Mouse (Mus musculus) midbrain, embryonic 15.5 days (tissue): ENCODE results near the gene Zfp423. TPM values are rescaled to one million over a fixed set of nuclear protein-coding genes. Genes with fewer than 3 reads are reported as not detected.
"Not testable (repeated sequence)": the region's sequence is repeated elsewhere in the genome, so short reads cannot be mapped to it uniquely, and the experiment has no call there.

ENCODE experiments used
- ATAC-seq: fragments of 200-750 bp; cut with Nextera tagmentation; replicated peaks from 2 replicates; pipeline ENCODE4 v1.8.0; 2017; ENCODE audit warnings: moderate TSS enrichment
- H3K27ac ChIP-seq: fragments of 300-500 bp; sonication (generic); 2 replicates; pipeline ENCODE4 v1.5.1; 2015; ENCODE audit warnings: mild to moderate bottlenecking, inconsistent platforms
- H3K27me3 ChIP-seq: fragments of 300-500 bp; sonication (generic); replicated peaks from 2 replicates; pipeline ENCODE4 v1.6.1; 2015; ENCODE audit warnings: inconsistent platforms
- H3K36me3 ChIP-seq: fragments of 300-500 bp; sonication (generic); replicated peaks from 2 replicates; pipeline ENCODE4 v1.6.1; 2015; ENCODE audit warnings: inconsistent platforms
- H3K4me1 ChIP-seq: fragments of 300-500 bp; sonication (generic); 2 replicates; pipeline ENCODE4 v1.6.1; 2015; ENCODE audit warnings: inconsistent platforms
- H3K4me2 ChIP-seq: fragments of 300-500 bp; sonication (generic); 2 replicates; pipeline ENCODE4 v1.6.1; 2015; ENCODE audit warnings: inconsistent platforms, mild to moderate bottlenecking, moderate library complexity
- H3K4me3 ChIP-seq: fragments of 300-500 bp; sonication (generic); 2 replicates; pipeline ENCODE4 v1.5.1; 2015; ENCODE audit warnings: mild to moderate bottlenecking, inconsistent platforms
- H3K9ac ChIP-seq: fragments of 300-500 bp; sonication (generic); 2 replicates; pipeline ENCODE4 v1.6.1; 2015; ENCODE audit warnings: mild to moderate bottlenecking, inconsistent platforms
- H3K9me3 ChIP-seq: fragments of 300-500 bp; sonication (generic); 2 replicates; pipeline ENCODE4 v1.6.1; 2016; ENCODE audit warnings: inconsistent platforms
- WGBS: fragments of 180-500 bp; shearing (Covaris S2); methylation state at CpG from one replicate; pipeline ENCODE4 v1.1.7; 2015; ENCODE audit warnings: mixed read lengths; 5-methylcytosine and 5-hydroxymethylcytosine counted together
- polyA plus RNA-seq: library from polyadenylated mRNA; unstranded; fragments of >200 nt; fragmentation: Nextera tagmentation; extraction: Ambion mirVana; gene quantifications from 2 replicates; pipeline ENCODE4 v1.2.1, GENCODE M21; 2015

Zfp423 gene
- polyA plus RNA-seq, 1 experiment from 2014 or later, result 35.7 TPM

- WGBS, result 69% methylated on average over 6 of the region's 6 CpGs
- no peak for ATAC-seq
- no peak overlapping the region for H3K4me2 ChIP-seq
- no peak overlapping the region for H3K9ac ChIP-seq
- no peak overlapping the region for H3K4me3 ChIP-seq
- H3K27me3 ChIP-seq, result no peaks in the 10 kb centered on the region
- 0 out of 2 replicates have a peak overlapping the region, but pooled peaks have one; percentile 6 for H3K27ac ChIP-seq
- peaks cover 7% of the 10 kb centered on the region; the same call in 1 of the 2 replicates for H3K4me1 ChIP-seq
- H3K36me3 ChIP-seq, result no peaks in the 10 kb centered on the region
- H3K9me3 ChIP-seq, result no peaks in the 10 kb centered on the region
Observed at GRCm38 (mm10) chr8:87847796-87848195, 111.6 kb downstream of the Zfp423 start.

GRCm38 (mm10) chr8:87842096-87842495, 117.3 kb downstream of the Zfp423 start:
- H3K36me3 ChIP-seq, H3K4me2 ChIP-seq, H3K27ac ChIP-seq, H3K4me3 ChIP-seq, H3K9me3 ChIP-seq, H3K27me3 ChIP-seq, ATAC-seq, H3K9ac ChIP-seq: not testable (repeated sequence)
- peaks cover 12% of the 10 kb centered on the region for H3K4me1 ChIP-seq
- 83% methylated on average over 11 of the region's 11 CpGs for WGBS

GRCm38 (mm10) chr8:87837266-87837665, 122.1 kb downstream of the Zfp423 start:
- Histone ChIP-seq H3K4me2 (peak overlapping the region; percentile 28), H3K9me3 (no peaks in the 10 kb centered on the region), H3K9ac (peak overlapping the region; percentile 13; the same call in 1 of the 2 replicates), H3K36me3 (no peaks in the 10 kb centered on the region), H3K4me1 (peaks cover 60% of the 10 kb centered on the region), H3K27ac (peak overlapping the region; percentile 76), H3K27me3 (no peaks in the 10 kb centered on the region), H3K4me3 (no peak overlapping the region)
- WGBS, result 5% methylated on average over 6 of the region's 6 CpGs
- ATAC-seq, result peak; percentile 28

GRCm38 (mm10) chr8:87836866-87837265, 122.5 kb downstream of the Zfp423 start:
- no peak overlapping the region for H3K4me3 ChIP-seq
- ATAC-seq, result peak; percentile 88
- H3K9ac ChIP-seq, result peak overlapping the region; percentile 13; the same call in 1 of the 2 replicates
- no peaks in the 10 kb centered on the region for H3K27me3 ChIP-seq
- H3K4me2 ChIP-seq, result peak overlapping the region; percentile 28
- 4% methylated on average over 16 of the region's 16 CpGs for WGBS
- no peaks in the 10 kb centered on the region for H3K9me3 ChIP-seq
- H3K36me3 ChIP-seq, result no peaks in the 10 kb centered on the region
- H3K27ac ChIP-seq, result peak overlapping the region; percentile 76
- peaks cover 64% of the 10 kb centered on the region for H3K4me1 ChIP-seq

GRCm38 (mm10) chr8:87835924-87836323, 123.5 kb downstream of the Zfp423 start:
- H3K4me2 ChIP-seq, result no peak overlapping the region
- no peaks in the 10 kb centered on the region for H3K27me3 ChIP-seq
- H3K9ac ChIP-seq, result no peak overlapping the region
- H3K27ac ChIP-seq, result peak overlapping the region; percentile 76
- H3K4me3 ChIP-seq, result no peak overlapping the region
- no peaks in the 10 kb centered on the region for H3K36me3 ChIP-seq
- ATAC-seq, result no peak
- H3K4me1 ChIP-seq, result peaks cover 74% of the 10 kb centered on the region
- H3K9me3 ChIP-seq, result no peaks in the 10 kb centered on the region
- 7% methylated on average over 7 of the region's 7 CpGs for WGBS

DNA sequence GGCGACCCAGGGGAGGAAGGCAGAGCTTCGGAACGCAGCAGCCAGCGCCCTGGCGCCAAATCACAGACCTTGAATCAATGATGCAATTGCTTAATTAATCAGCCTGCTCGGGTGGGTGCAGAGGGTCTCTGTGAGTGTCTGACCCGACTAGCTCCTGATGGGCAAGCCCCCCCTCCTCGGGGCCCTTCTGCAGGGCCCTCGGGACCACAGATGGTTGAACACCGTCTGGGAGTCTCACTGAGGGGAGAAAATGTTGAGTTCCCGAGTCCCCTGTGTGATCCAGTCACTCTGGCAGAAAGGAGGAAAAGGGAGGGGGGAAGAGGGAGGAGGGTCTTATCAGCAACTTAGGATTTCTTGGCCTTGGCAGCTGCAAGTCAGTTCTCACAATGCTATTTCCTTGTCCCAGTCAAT, 124.0 kb downstream of the Zfp423 start:
- no peaks in the 10 kb centered on the region for H3K36me3 ChIP-seq
- H3K9me3 ChIP-seq, result no peaks in the 10 kb centered on the region
- H3K27ac ChIP-seq, result peak overlapping the region; percentile 76
- H3K4me1 ChIP-seq, result peaks cover 79% of the 10 kb centered on the region
- ATAC-seq, result no peak
- no peaks in the 10 kb centered on the region for H3K27me3 ChIP-seq
- 3% methylated on average over 11 of the region's 11 CpGs for WGBS
- H3K4me2 ChIP-seq, result peak overlapping the region; percentile 10; the same call in 1 of the 2 replicates
- no peak overlapping the region for H3K4me3 ChIP-seq
- no peak overlapping the region for H3K9ac ChIP-seq

DNA sequence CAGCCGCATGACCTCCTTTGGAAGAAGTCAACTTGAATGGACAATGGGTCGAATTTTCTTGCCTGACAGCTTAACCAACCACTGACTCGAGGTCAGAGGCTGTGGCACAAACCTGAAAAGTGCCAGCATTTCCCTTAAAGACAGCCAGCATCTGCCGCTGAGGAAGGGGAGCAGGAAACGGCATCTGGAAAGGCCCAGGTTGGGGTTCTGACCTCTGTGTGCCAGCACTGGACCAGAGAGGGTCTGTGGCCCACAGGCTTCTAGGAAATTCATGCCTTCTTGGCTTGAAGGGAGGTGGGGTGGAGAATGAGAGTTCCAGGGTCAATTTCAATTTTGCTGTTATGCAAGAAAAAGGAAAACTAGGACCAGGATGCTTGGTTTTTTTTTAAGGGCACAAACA, 124.7 kb downstream of the Zfp423 start:
- ATAC-seq, result no peak
- H3K27me3 ChIP-seq, result no peaks in the 10 kb centered on the region
- H3K4me2 ChIP-seq, result no peak overlapping the region
- H3K4me3 ChIP-seq, result no peak overlapping the region
- WGBS, result 22% methylated on average over 5 of the region's 5 CpGs
- H3K27ac ChIP-seq, result peak overlapping the region; percentile 76
- H3K9ac ChIP-seq, result no peak overlapping the region
- no peaks in the 10 kb centered on the region for H3K9me3 ChIP-seq
- H3K4me1 ChIP-seq, result peaks cover 83% of the 10 kb centered on the region
- H3K36me3 ChIP-seq, result no peaks in the 10 kb centered on the region

DNA sequence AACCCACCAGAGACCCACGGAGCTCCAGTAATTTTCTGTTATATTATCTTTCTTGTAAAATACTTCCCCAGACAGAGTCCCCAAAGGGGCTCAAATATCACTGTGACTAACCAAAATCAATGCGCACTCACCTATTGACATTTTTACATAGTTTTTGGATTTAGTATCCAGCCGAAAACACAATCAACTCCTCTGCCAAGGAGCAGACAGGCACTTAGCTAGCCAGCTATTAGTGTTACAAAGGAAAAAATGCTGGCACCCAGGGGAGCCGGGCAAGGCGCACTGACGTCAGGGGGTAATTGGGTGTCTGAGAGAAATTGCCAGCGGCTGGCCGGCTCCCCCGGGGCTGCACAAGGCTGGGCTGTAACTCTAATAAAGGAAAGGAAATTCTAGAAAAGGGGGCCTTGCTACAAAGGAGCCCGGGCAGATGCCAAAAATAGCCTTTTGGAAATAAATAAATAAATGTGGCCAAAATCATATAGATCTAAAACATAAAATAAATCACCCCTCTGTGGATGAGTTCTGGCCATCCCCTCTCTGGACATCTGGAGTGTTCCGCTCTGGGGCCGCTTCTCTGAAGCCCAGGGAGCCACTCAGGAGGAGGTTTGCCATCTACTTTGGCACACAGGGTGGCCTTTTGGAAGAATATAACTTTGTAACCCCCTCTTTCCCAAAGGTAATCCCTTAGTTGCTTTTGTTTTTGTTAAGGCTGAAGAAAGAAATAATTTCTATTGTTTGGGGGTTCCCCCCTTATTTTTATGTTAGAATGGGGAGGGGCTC, 125.4 kb downstream of the Zfp423 start:
- H3K9ac ChIP-seq, result no peak overlapping the region
- H3K36me3 ChIP-seq, result no peaks in the 10 kb centered on the region
- no peak for ATAC-seq
- WGBS, result 17% methylated on average over 12 of the region's 12 CpGs
- no peaks in the 10 kb centered on the region for H3K27me3 ChIP-seq
- H3K9me3 ChIP-seq, result no peaks in the 10 kb centered on the region
- peak overlapping the region; percentile 76 for H3K27ac ChIP-seq
- H3K4me3 ChIP-seq, result no peak overlapping the region
- peaks cover 83% of the 10 kb centered on the region for H3K4me1 ChIP-seq
- H3K4me2 ChIP-seq, result peak overlapping the region; percentile 1; the same call in 1 of the 2 replicates

DNA sequence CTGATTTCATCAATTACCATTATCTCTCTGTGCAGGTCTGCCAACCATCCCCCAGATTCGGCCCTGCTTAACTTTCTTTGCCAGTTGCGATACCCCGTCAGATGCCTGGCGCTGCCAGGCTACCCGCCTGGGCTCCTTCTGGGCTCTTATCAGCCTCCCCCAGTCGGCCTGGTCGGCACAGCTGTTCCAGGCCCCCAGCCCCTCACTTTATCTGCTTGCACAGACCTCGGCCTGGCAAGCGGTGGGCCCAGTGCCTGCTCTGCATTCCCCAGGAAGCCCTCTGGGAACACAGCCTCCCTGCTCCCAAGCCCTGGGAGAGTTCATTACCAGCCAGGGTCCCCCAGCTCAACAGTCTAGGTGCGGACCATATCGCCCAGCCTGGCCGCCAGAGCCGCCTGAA, 126.1 kb downstream of the Zfp423 start:
- Histone ChIP-seq H3K9me3 (no peaks in the 10 kb centered on the region), H3K4me1 (peaks cover 83% of the 10 kb centered on the region), H3K27me3 (no peaks in the 10 kb centered on the region), H3K4me3 (no peak overlapping the region), H3K4me2 (peak overlapping the region; percentile 1; the same call in 1 of the 2 replicates), H3K27ac (peak overlapping the region; percentile 76), H3K9ac (peak overlapping the region; percentile 13; the same call in 1 of the 2 replicates), H3K36me3 (no peaks in the 10 kb centered on the region)
- WGBS, result 23% methylated on average over 13 of the region's 13 CpGs
- 0 out of 2 replicates have a peak, but pooled peaks have one; percentile 2 for ATAC-seq

DNA sequence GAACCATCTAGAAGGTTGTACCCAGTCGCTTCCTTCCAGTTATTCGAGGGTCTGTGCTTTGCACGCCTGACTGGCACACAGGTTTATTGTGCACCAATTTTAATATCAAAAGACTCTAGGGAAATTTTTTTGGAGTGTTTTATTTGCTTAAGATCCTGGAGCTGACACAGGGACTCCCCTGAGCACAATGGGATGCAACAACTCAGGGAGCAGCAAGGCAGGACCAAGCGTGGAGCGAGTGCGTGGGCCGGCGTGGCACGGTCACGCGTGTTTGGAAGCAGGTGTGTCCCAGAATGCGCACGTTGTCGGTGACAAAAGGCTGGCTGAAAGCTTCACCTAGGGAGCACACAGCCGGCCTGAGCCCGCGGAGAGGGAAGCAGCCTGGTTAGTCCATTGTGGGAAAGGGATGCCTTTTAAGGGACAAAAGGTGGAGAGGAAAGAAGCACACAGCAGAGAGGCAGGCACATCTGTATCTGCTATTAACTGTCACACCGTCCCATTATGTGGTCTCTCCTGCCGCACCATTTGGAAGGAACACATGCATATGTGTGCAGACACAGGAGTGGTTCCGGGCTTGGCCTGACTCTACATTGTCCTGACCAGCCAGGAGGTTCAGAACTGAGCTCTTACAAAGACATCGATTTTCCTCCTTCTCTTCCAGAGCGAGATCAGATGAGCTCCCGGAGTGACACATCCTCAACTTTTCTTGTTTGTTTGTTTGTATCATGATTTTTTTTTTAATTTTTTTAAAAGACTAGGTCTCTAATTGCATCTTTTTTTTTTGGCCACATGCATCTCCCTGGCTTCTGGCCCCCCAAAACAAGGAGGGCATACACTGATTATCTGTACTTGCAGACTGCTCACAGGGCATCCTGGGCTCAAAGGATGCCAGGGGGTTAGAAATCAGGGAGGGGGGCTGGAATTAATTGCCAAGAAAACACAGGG, 126.7 kb downstream of the Zfp423 start:
- ATAC-seq, result no peak

DNA sequence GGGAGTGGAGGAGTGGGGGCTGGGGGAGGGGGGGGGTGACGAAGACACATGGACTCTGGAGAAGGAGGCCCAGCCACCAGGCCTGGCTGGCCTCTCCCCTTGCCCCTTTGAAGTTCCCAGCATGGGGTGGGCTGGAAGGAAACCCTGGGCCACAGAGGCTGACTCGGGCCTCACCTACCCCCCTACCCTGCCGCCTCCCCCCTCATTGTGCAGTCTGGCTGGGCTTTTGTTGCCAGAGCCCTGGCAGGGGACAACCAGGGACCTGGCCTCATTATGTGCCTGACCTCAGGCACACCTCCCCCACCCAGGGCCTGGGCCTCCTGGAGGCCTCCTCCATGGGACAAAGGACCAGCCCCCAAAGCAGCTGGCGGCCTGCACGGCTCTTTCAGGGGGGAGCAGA, 127.8 kb downstream of the Zfp423 start:
- H3K4me3 ChIP-seq, result no peak overlapping the region
- no peaks in the 10 kb centered on the region for H3K9me3 ChIP-seq
- H3K4me2 ChIP-seq, result no peak overlapping the region
- peak; percentile 43 for ATAC-seq
- H3K36me3 ChIP-seq, result no peaks in the 10 kb centered on the region
- no peaks in the 10 kb centered on the region for H3K27me3 ChIP-seq
- peak overlapping the region; percentile 76 for H3K27ac ChIP-seq
- H3K4me1 ChIP-seq, result peaks cover 66% of the 10 kb centered on the region
- WGBS, result 8% methylated on average over 5 of the region's 5 CpGs
- H3K9ac ChIP-seq, result no peak overlapping the region; the same call in 1 of the 2 replicates

More for the DNA sequence above, 126.7 kb downstream of the Zfp423 start:
- Histone ChIP-seq H3K9ac (no peak overlapping the region), H3K27ac (peak overlapping the region; percentile 76), H3K4me2 (no peak overlapping the region), H3K4me1 (peaks cover 76% of the 10 kb centered on the region), H3K36me3 (no peaks in the 10 kb centered on the region), H3K9me3 (no peaks in the 10 kb centered on the region), H3K27me3 (no peaks in the 10 kb centered on the region), H3K4me3 (no peak overlapping the region)
- 15% methylated on average over 23 of the region's 23 CpGs for WGBS

DNA sequence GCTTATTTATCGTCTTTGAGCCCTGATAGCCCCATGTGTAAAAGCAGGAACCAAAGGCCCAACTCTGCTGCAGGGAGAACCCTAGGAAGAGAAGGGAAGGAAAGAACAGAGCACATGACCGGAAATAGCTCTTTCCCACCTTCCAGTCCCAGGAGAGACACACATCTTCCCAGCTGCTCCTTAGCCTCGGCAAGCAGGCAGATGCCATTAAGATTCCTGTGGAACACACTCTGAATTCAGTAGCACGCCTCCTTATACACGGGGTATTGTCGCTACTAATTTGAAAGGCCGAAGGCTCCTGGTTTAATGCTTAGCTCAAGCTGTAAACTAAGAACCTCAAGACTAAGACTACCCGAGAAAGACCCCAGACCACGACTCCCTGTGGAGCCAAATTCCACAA, 128.3 kb downstream of the Zfp423 start:
- H3K4me3 ChIP-seq, result no peak overlapping the region
- 6% methylated on average over 9 of the region's 9 CpGs for WGBS
- ATAC-seq, result peak; percentile 12
- no peaks in the 10 kb centered on the region for H3K9me3 ChIP-seq
- H3K27me3 ChIP-seq, result no peaks in the 10 kb centered on the region
- H3K36me3 ChIP-seq, result no peaks in the 10 kb centered on the region
- H3K4me2 ChIP-seq, result no peak overlapping the region
- peaks cover 61% of the 10 kb centered on the region for H3K4me1 ChIP-seq
- peak overlapping the region; percentile 76 for H3K27ac ChIP-seq
- H3K9ac ChIP-seq, result no peak overlapping the region
